Mouse (Mus musculus): ENCODE results near the gene Tcirg1.

DNA sequence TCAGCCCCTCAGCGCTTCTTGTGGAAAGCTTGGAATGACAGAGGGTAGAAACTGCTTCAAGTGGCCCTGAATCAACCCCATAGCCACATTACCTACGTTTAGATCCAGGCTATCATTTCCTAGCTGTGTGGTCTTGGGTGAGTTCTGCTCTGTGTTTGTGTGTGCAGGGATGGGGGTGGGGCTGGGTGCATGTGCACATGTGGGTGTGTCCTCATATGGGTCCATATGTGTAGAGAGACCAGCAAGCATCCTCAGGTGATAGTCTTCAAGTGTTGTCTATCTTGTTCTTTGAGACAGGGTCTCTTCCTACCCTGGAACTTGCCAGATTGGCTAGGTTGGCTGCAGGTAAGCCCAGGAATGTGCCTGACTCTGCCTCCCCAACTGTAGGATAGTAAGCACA lies 57.7 kb downstream of the Tcirg1 start:
- TF ChIP-seq POLR2A (IDR thresholded peaks at IDR 0.05; ENCODE audit: borderline replicate concordance, extremely low read depth, insufficient read depth, insufficient read length, poor library complexity, severe bottlenecking) (no peak), CTCF (IDR thresholded peaks at IDR 0.05; ENCODE audit: borderline replicate concordance, extremely low read depth, insufficient read depth, insufficient read length) (no peak)
